Mouse (Mus musculus) intestine, embryonic 16.5 days (tissue): ENCODE results near the gene Akap13. TPM values are rescaled to one million over a fixed set of nuclear protein-coding genes. Genes with fewer than 3 reads are reported as not detected.

Source experiments
- ATAC-seq: fragments of 200-750 bp; cut with Nextera tagmentation; 2 replicates; pipeline ENCODE4 v1.8.0; 2017; ENCODE audit warnings: moderate TSS enrichment, moderate library complexity
- H3K27ac ChIP-seq: fragments of 300-500 bp; sonication (generic); 2 replicates; pipeline ENCODE4 v1.5.1; 2014; ENCODE audit warnings: mild to moderate bottlenecking, low read length
- H3K27me3 ChIP-seq: fragments of 300-500 bp; sonication (generic); replicated peaks from 2 replicates; pipeline ENCODE4 v1.6.1; 2014; ENCODE audit warnings: low read length, control low read depth, mixed read lengths; ENCODE audit not compliant: control insufficient read depth, insufficient read depth
- H3K36me3 ChIP-seq: fragments of 300-500 bp; sonication (generic); 2 replicates; pipeline ENCODE4 v1.6.1; 2014; ENCODE audit warnings: low read length, control low read depth; ENCODE audit not compliant: control insufficient read depth, insufficient read depth
- H3K4me1 ChIP-seq: fragments of 300-500 bp; sonication (generic); 2 replicates; pipeline ENCODE4 v1.6.1; 2014; ENCODE audit warnings: low read length, control low read depth, mixed read lengths; ENCODE audit not compliant: control insufficient read depth, insufficient read depth
- H3K4me2 ChIP-seq: fragments of 300-500 bp; sonication (generic); 2 replicates; pipeline ENCODE4 v1.6.1; 2014; ENCODE audit warnings: low read depth, low read length, control low read depth
- H3K4me3 ChIP-seq: fragments of 300-500 bp; sonication (generic); 2 replicates; pipeline ENCODE4 v1.5.1; 2014; ENCODE audit warnings: mild to moderate bottlenecking, low read length
- H3K9ac ChIP-seq: fragments of 300-500 bp; sonication (generic); 2 replicates; pipeline ENCODE4 v1.6.1; 2014; ENCODE audit warnings: low read depth, low read length
- H3K9me3 ChIP-seq: fragments of 300-500 bp; sonication (generic); 2 replicates; pipeline ENCODE4 v1.6.1; 2016; ENCODE audit warnings: low read length, control low read depth; ENCODE audit not compliant: control insufficient read depth
- WGBS: fragments of 180-500 bp; shearing (Covaris S2); extraction: QIAGEN DNeasy Blood & Tissue Kit; methylation state at CpG from one replicate; pipeline ENCODE4 v1.1.7; 2014; 5-methylcytosine and 5-hydroxymethylcytosine counted together
- polyA plus RNA-seq: library from polyadenylated mRNA; unstranded; fragments of >200 nt; fragmentation: Nextera tagmentation; extraction: Ambion mirVana; gene quantifications from 2 replicates; pipeline ENCODE4 v1.2.1, GENCODE M21; 2015

Gene Akap13
- polyA plus RNA-seq, 1 experiment from 2014 or later: 24.9 TPM

DNA sequence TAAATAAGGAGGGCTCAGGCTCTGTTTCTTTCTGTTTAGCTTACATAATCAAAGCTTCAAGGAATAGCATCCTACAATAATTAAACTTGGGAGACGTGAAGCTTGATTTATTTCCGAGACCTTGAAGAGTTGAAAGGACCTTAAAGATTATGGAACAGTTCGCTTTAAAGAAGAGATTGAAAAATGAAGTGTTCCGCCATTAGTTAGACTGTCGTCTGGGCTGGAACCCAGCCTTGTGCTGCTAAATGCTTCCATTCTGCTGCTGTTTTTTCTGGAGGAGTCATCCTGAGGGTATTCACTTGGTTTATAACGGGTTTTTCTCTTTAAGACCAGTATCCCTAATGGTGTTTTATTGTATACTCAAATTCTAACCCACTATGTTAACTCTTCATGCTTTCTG is 164.5 kb downstream of the Akap13 start:
- no peaks in the 10 kb centered on the region for H3K9me3 ChIP-seq
- no peak for ATAC-seq
- H3K27ac ChIP-seq: no peak overlapping the region
- H3K4me1 ChIP-seq: no peaks in the 10 kb centered on the region
- no peaks in the 10 kb centered on the region for H3K36me3 ChIP-seq
- WGBS: 75% methylated on average over 6 of the region's 6 CpGs
- H3K4me3 ChIP-seq: no peak overlapping the region
- H3K4me2 ChIP-seq: no peak overlapping the region
- no peaks in the 10 kb centered on the region for H3K27me3 ChIP-seq
- H3K9ac ChIP-seq: no peak overlapping the region

DNA sequence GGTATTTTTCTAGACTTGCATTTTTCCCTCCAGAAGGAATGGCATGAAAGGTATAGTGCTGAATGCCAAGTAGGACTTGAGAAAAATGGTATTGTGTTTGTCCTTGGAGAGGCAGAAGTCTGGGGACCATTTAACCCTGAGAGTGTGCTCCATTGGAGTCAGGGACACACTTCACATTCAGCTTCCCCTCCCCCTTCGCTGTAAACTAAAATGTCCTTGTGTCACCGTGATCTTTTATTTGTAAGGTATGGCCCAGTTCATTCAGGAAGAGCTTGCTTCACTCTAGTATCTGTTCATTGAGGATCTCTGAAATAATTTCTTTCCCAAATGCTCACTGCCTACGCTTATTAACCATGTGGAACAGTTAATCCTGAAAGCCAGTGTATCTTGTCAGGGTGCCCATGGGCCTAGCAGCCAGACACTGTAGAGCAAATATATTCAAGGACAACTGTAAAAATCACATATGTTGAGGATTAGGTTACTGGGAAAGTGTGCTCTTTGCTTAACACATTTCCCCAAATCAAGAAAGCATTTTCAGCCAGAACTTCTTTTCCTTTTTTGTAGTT is 165.1 kb downstream of the Akap13 start:
- H3K4me2 ChIP-seq: no peak overlapping the region
- no peak overlapping the region for H3K27ac ChIP-seq
- ATAC-seq: no peak
- H3K27me3 ChIP-seq: no peaks in the 10 kb centered on the region
- no peak overlapping the region for H3K4me3 ChIP-seq
- H3K9ac ChIP-seq: no peak overlapping the region
- WGBS: 83% methylated on average over 3 of the region's 3 CpGs
- H3K4me1 ChIP-seq: no peaks in the 10 kb centered on the region
- H3K36me3 ChIP-seq: no peaks in the 10 kb centered on the region
- H3K9me3 ChIP-seq: no peaks in the 10 kb centered on the region

DNA sequence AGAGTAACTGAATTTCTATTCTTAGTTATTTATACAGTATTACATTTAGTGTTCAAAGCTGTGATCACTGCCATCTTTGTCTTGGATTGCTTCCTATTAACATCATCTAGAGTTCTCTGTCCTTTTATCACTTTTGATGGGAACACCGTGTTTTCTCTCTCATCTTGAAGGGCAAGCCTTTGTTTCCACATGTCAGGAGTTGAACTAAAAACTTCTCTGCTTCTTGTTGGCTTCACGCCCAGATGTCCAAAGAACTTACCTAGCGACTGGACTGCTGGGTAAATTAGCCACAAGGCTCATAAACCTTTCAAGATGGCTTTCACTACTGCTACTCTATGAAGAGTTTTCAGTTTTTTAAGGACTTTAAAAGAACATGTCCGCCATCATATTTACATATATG is 165.6 kb downstream of the Akap13 start:
- Histone ChIP-seq H3K4me3 (no peak overlapping the region), H3K4me2 (no peak overlapping the region), H3K36me3 (no peaks in the 10 kb centered on the region), H3K27ac (no peak overlapping the region), H3K4me1 (no peaks in the 10 kb centered on the region), H3K27me3 (no peaks in the 10 kb centered on the region), H3K9ac (no peak overlapping the region), H3K9me3 (no peaks in the 10 kb centered on the region)
- ATAC-seq: no peak
- WGBS: 83% methylated on average over 4 of the region's 4 CpGs

DNA sequence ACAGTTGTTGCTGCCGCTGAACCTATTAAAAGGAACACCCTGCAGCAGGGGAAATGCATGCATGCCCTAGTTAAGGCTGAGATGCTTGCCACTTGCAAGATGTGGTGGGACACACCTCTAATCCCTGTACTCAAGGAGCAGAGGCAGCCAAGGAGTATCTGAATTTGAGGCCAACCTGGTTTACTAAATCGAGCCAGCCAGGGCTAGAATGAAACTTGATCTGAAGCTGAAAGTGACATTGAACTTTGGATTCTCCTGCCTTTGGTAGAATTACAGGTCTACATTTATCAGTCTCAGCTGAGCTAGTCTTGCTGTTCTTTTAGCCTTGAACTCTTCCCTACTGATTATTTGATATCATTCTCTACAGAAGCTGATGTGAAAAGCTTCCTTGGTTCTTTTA is 172.5 kb downstream of the Akap13 start:
- Histone ChIP-seq H3K9me3 (no peaks in the 10 kb centered on the region), H3K27me3 (no peaks in the 10 kb centered on the region), H3K9ac (no peak overlapping the region), H3K36me3 (no peaks in the 10 kb centered on the region), H3K4me3 (no peak overlapping the region), H3K27ac (peak overlapping the region; percentile 45), H3K4me1 (peaks cover 9% of the 10 kb centered on the region), H3K4me2 (no peak overlapping the region)
- peak; percentile 76 for ATAC-seq
- 48% methylated on average over 2 of the region's 2 CpGs for WGBS

DNA sequence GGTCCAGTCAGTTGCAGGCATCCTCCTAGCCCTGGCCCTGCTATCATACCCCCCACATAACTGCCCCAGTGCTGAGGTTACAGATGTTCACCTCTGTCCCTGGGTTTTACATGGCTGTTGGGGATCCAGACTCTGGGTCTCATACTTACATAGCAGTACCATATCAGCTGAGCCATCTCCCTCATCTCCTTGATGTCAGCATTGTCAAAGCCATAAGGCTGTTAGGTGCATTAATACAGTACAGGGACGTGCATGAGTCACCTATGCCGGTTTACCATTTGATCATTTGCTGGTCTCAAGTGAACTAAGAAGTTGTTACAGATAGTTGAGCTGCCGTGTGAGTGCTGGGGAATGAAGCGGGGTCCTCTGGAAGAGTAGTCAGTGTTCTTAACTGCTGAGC is 174.3 kb downstream of the Akap13 start:
- WGBS: 88% methylated on average over 4 of the region's 4 CpGs

DNA sequence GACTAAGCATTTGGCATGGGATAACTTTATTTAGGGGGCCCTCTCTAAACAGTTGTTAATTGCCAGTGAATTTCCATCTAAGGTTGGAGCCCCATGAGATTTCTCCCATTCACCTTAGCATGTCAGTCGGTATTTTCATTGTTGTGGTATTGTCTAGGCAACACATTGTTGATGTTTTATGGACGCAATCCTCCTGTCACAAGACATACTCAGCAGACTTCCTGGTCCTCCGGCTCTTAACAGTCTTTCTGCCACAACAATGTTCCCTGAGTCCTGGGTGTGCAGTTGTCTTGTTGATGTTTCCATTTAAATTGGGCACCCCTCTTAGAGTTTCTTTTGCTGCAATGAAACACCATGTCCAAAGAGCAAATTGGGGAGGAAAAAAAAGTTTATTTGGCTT is 177.6 kb downstream of the Akap13 start:
- WGBS: 49% methylated on average over 3 of the region's 3 CpGs
- no peak overlapping the region for H3K27ac ChIP-seq
- peak; percentile 44 for ATAC-seq

More for the DNA sequence above, 174.3 kb downstream of the Akap13 start:
- no peak overlapping the region for H3K27ac ChIP-seq
- H3K27me3 ChIP-seq: no peaks in the 10 kb centered on the region
- no peak overlapping the region for H3K4me2 ChIP-seq
- H3K4me3 ChIP-seq: no peak overlapping the region
- H3K36me3 ChIP-seq: no peaks in the 10 kb centered on the region; the same call in 1 of the 2 replicates
- no peaks in the 10 kb centered on the region for H3K9me3 ChIP-seq
- H3K4me1 ChIP-seq: peaks cover 12% of the 10 kb centered on the region
- no peak overlapping the region for H3K9ac ChIP-seq
- no peak for ATAC-seq

DNA sequence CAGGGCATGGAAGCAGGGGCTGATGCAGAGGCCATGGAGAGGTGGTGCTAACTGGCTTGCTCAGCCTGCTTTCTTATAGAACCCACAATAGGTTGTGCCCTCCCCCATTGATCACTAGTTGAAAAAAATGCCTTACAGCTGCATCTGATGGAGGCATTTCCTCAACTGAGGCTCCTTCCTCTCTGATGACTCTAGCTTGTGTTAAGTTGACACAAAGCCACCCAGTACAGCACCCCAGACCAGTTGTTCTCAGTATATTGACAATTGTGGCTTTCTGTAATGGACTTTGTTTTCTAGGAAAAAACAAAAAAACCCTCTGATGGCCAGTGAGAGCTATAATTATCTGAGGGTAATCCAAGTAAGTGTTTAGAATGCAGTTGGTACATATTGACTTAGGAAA is 178.1 kb downstream of the Akap13 start:
- Histone ChIP-seq H3K27ac (peak overlapping the region; percentile 18; the same call in 1 of the 2 replicates), H3K36me3 (no peaks in the 10 kb centered on the region; the same call in 1 of the 2 replicates), H3K9ac (no peak overlapping the region), H3K4me3 (no peak overlapping the region), H3K4me2 (no peak overlapping the region), H3K27me3 (no peaks in the 10 kb centered on the region), H3K4me1 (peaks cover 3% of the 10 kb centered on the region; the same call in 1 of the 2 replicates), H3K9me3 (no peaks in the 10 kb centered on the region)
- ATAC-seq: no peak

More for the DNA sequence above, 177.6 kb downstream of the Akap13 start:
- H3K36me3 ChIP-seq: no peaks in the 10 kb centered on the region; the same call in 1 of the 2 replicates
- no peak overlapping the region for H3K9ac ChIP-seq
- peaks cover 7% of the 10 kb centered on the region; the same call in 1 of the 2 replicates for H3K4me1 ChIP-seq
- H3K4me2 ChIP-seq: no peak overlapping the region
- no peak overlapping the region for H3K4me3 ChIP-seq
- no peaks in the 10 kb centered on the region for H3K27me3 ChIP-seq
- H3K9me3 ChIP-seq: no peaks in the 10 kb centered on the region

DNA sequence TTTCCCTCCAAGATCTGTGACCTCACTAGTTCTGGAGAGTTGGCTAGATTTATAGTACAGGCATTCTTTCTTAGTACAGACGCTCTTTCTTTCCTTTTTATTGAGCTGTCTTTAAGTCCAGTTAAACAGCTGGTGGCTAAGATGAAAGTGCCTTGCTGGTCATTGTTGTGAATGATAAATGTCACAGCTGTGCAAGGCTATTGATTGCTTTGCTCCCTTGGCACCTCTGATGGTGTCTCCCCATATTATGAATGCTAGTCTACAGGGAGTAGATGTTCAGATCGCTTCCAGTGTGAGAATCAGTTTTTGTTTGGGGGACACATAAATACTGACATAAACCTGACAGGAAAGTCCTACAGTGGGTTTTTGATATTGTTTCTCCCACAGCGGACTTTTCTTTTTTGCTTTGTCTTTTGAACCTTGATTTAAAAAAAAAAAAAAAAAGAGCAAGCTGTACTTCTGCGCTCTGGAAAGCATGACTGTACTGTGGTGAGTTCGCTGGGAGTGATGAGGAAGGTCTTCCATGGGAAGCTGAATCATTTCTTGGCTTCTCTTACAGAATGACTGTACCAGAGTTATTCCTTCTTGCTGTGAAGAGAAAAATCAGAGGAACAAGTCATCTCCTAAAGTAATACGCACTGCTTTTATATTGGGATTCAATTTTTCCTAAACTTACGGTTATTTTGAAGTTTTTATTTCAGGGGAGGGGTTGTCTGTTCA is 178.6 kb downstream of the Akap13 start:
- Histone ChIP-seq H3K4me2 (no peak overlapping the region), H3K36me3 (no peaks in the 10 kb centered on the region; the same call in 1 of the 2 replicates), H3K9ac (no peak overlapping the region), H3K4me1 (peaks cover 6% of the 10 kb centered on the region; the same call in 1 of the 2 replicates), H3K4me3 (no peak overlapping the region), H3K27ac (peak overlapping the region; percentile 18; the same call in 1 of the 2 replicates), H3K9me3 (no peaks in the 10 kb centered on the region), H3K27me3 (no peaks in the 10 kb centered on the region)
- WGBS: 73% methylated on average over 7 of the region's 7 CpGs
- no peak for ATAC-seq

DNA sequence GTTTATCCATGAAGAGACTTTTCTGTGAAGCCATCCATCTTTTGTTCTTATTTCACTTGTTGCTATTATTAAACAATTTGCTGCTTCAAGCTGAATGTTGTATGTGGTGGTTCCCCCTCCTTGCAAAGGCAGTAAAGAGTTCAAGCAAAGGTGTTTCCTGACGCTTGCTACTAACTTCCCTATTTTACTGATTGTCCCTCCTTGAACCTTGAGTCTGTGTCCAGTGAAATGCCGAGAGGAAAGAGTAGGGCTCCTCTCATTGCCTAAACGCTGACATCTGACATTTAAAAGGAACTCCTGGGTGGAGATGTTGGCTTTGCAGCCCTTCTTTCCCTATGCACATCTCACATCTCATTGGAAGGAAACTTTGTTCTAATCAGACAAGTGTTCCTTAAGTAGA is 183.4 kb downstream of the Akap13 start:
- Histone ChIP-seq H3K4me1 (peaks cover 29% of the 10 kb centered on the region), H3K27ac (no peak overlapping the region; the same call in 1 of the 2 replicates), H3K4me2 (no peak overlapping the region), H3K36me3 (no peaks in the 10 kb centered on the region; the same call in 1 of the 2 replicates), H3K9ac (no peak overlapping the region), H3K4me3 (no peak overlapping the region), H3K27me3 (no peaks in the 10 kb centered on the region), H3K9me3 (no peaks in the 10 kb centered on the region)
- no peak for ATAC-seq
- WGBS: 58% methylated on average over 3 of the region's 3 CpGs
